Mouse (Mus musculus) cortical plate, adult 2 months (tissue): ENCODE data around the gene Pax5.

Source experiments
- CTCF ChIP-seq: fragments of 200-500 bp; IDR thresholded peaks from 2 replicates; pipeline ENCODE4 v1.5.1; 2011; ENCODE audit warnings: mild to moderate bottlenecking, control low read depth, low read length; ENCODE audit not compliant: insufficient read depth; ENCODE audit errors: extremely low read depth
- POLR2A ChIP-seq: fragments of 200-500 bp; IDR thresholded peaks from 2 replicates; pipeline ENCODE4 v1.6.1; 2011; ENCODE audit warnings: mild to moderate bottlenecking, low read length, control low read depth; ENCODE audit not compliant: insufficient read depth; ENCODE audit errors: extremely low read depth

GRCm38 (mm10) chr4:44673726-44674125, 36.6 kb downstream of the Pax5 start:
- TF ChIP-seq CTCF (no peak), POLR2A (no peak)
